Comparison of ENCODE assay signal across 28 mouse cellular contexts in the genomic region with DNA sequence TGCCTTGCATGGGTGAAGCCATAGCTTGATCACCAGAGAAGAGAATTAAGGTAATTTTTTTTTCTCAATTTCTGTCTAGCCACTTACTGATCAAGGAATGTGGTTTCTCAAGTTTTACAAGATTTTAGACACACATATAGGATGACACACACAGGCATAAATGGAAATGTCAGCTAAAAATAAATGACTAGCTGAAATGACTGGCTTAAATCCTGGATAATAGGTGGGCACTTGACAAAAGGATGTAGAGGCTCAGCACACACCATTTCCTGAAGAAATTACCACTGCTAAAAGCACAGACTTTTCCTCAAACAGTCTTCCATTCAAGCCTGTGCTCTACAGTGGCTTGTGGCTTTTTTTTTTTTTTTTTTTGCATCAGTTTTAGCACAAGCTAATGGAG. TPM values are rescaled to one million over a fixed set of nuclear protein-coding genes. Genes with fewer than 3 reads are reported as not detected.
"Had no signal": no experiment of that assay in that cellular context is flagged by ENCODE, and none has a peak within 500 bp of the region (broad histone marks: within the 10 kb centered on the region; RNA-seq: fewer than 3 reads in every experiment).

No protein-coding gene starts in this region.

- H3K9me3 ChIP-seq: heart, embryonic 13.5 days; heart, embryonic 15.5 days; hindbrain, embryonic 13.5 days; hindbrain, embryonic 15.5 days; intestine, embryonic 15.5 days; limb, embryonic 10.5 days; limb, embryonic 12.5 days; liver, embryonic 13.5 days; liver, embryonic 15.5 days had no signal

- DNase-seq: gastrocnemius, adult 2 months; gastrocnemius, postnatal 10 days; gastrocnemius, postnatal 25 days; heart, adult 2 months; heart, postnatal 14 days; heart, postnatal 36 days; kidney, adult 18-20 months; kidney, adult 8-10 months; kidney, postnatal 10 days; kidney, postnatal 25 days; kidney, postnatal 4 days; liver; liver, embryonic 13.5 days had no signal

- H3K4me2 ChIP-seq: heart, embryonic 11.5 days; heart, embryonic 13.5 days; heart, embryonic 15.5 days; hindbrain, embryonic 13.5 days; hindbrain, embryonic 15.5 days; intestine, embryonic 15.5 days; limb, embryonic 12.5 days; liver, embryonic 11.5 days; liver, embryonic 13.5 days; liver, embryonic 15.5 days had no signal

- H3K27me3 ChIP-seq: heart, embryonic 13.5 days; heart, embryonic 15.5 days; hindbrain, embryonic 13.5 days; hindbrain, embryonic 15.5 days; intestine, embryonic 15.5 days; limb, embryonic 12.5 days; liver, embryonic 13.5 days; liver, embryonic 15.5 days had no signal

- H3K36me3 ChIP-seq: heart, embryonic 13.5 days; heart, embryonic 15.5 days; hindbrain, embryonic 13.5 days; hindbrain, embryonic 15.5 days; intestine, embryonic 15.5 days; limb, embryonic 10.5 days; limb, embryonic 12.5 days; liver, embryonic 13.5 days; liver, embryonic 15.5 days had no signal

- ATAC-seq: inflammation-experienced regulatory T-cells, adult 6 months; intestine, embryonic 15.5 days; intestine, postnatal 0 days had no signal

- H3K9ac ChIP-seq: heart, embryonic 13.5 days; heart, embryonic 15.5 days; hindbrain, embryonic 13.5 days; hindbrain, embryonic 15.5 days; intestine, embryonic 15.5 days; limb, embryonic 12.5 days; liver, embryonic 13.5 days; liver, embryonic 15.5 days had no signal

- H3K4me1 ChIP-seq: heart, embryonic 13.5 days; heart, embryonic 15.5 days; hindbrain, embryonic 13.5 days; hindbrain, embryonic 15.5 days; intestine, embryonic 15.5 days; limb, embryonic 10.5 days; limb, embryonic 12.5 days; liver, embryonic 13.5 days; liver, embryonic 15.5 days had no signal

- H3K27ac ChIP-seq: gastrocnemius, adult 2 months; heart, adult 2 months; heart, embryonic 13.5 days; heart, embryonic 15.5 days; hindbrain, embryonic 13.5 days; hindbrain, embryonic 15.5 days; intestine, embryonic 15.5 days; layer of hippocampus, adult 2 months; left cerebral cortex, adult 2 months; limb, embryonic 10.5 days; limb, embryonic 12.5 days; liver, embryonic 13.5 days; liver, embryonic 15.5 days had no signal

- H3K4me3 ChIP-seq: gastrocnemius, adult 2 months; heart, adult 2 months; heart, embryonic 13.5 days; heart, embryonic 15.5 days; hindbrain, embryonic 13.5 days; hindbrain, embryonic 15.5 days; intestine, embryonic 15.5 days; layer of hippocampus, adult 2 months; left cerebral cortex, adult 2 months; limb, embryonic 10.5 days; limb, embryonic 12.5 days; liver, embryonic 13.5 days; liver, embryonic 15.5 days had no signal

RNA-seq across cellular contexts. Expression of gene Sema3d, which starts 21.0 kb away (rescaled TPM):
- total RNA-seq: granulocyte monocyte progenitor cell, adult 5-6 weeks had no signal
